ENCODE assay signal across 8 mouse cellular contexts in genomic region chr12:111677882-111678669, GRCm38 (mm10). TPM values are rescaled to one million over a fixed set of nuclear protein-coding genes. Genes with fewer than 3 reads are reported as not detected.
DNase-seq lines count a peak whose midpoint lies in the region; ATAC-seq and TF ChIP-seq lines count a peak whose summit lies in the region.

Gene Trmt61a, plus strand, starts transcription at chr12:111678105.

- 1% methylated on average over 51 of the region's 51 CpGs for WGBS in cerebellum, adult 2 months
- under 1% methylated on average over 51 of the region's 51 CpGs for WGBS in forebrain, postnatal 0 days
- WGBS in lung, postnatal 0 days, result under 1% methylated on average over 51 of the region's 51 CpGs

- H3K27me3 ChIP-seq in cerebellum, adult 2 months (ENCODE audit: control insufficient read depth, insufficient read depth, low read length), result no peaks in the 10 kb centered on the region
- H3K27me3 ChIP-seq in forebrain, postnatal 0 days (ENCODE audit: insufficient read depth, low read length), result no peaks in the 10 kb centered on the region
- H3K27me3 ChIP-seq in lung, postnatal 0 days (replicated peaks; ENCODE audit: insufficient read depth, low read length), result peaks cover 7% of the 10 kb centered on the region; the same call in 1 of the 2 replicates

- no peak for TF ChIP-seq CTCF in cerebellum, adult 2 months (IDR thresholded peaks at IDR 0.05; ENCODE audit: borderline replicate concordance, insufficient read depth, low read depth, low read length)
- no peak for TF ChIP-seq CTCF in forebrain, postnatal 0 days (IDR thresholded peaks at IDR 0.05; ENCODE audit: low read depth)
- no peak for TF ChIP-seq CTCF in layer of hippocampus, adult 2 months (conservative IDR thresholded peaks at IDR 0.05)
- no peak for TF ChIP-seq CTCF in lung, postnatal 0 days (IDR thresholded peaks at IDR 0.05)

- peak within 1 kb of the TSS; percentile 94 for H3K27ac ChIP-seq in cerebellum, adult 2 months (ENCODE audit: insufficient read depth, low read length)
- H3K27ac ChIP-seq in forebrain, postnatal 0 days (ENCODE audit: low read depth, low read length), result peak within 1 kb of the TSS; percentile 88
- peak within 1 kb of the TSS; percentile 100 for H3K27ac ChIP-seq in layer of hippocampus, adult 2 months
- H3K27ac ChIP-seq in lung, postnatal 0 days (ENCODE audit: low read length), result peak within 1 kb of the TSS; percentile 89

- H3K4me2 ChIP-seq in forebrain, postnatal 0 days (ENCODE audit: low read depth), result peak within 1 kb of the TSS; percentile 77
- H3K4me2 ChIP-seq in lung, postnatal 0 days (replicated peaks; ENCODE audit: low read depth, low read length), result peak within 1 kb of the TSS; percentile 96

- DNase-seq in MN1 (ENCODE audit: low spot score), result peak; percentile 92
- peak; percentile 92 for DNase-seq in cerebellum, adult 2 months
- DNase-seq in forebrain, postnatal 0 days, result peak; percentile 96
- peak; percentile 89 to 90 for DNase-seq in heart, postnatal 36 days
- peak; percentile 86 to 90 for DNase-seq in layer of hippocampus, adult 2 months (ENCODE audit: low spot score in 2 of 2)
- peak; percentile 97 for DNase-seq in lung, postnatal 0 days (ENCODE audit: low spot score)
- peak; percentile 69 for DNase-seq in ovary, postnatal 10 days (ENCODE audit: low spot score)
- peak; percentile 93 for DNase-seq in thymus, postnatal 0 days (ENCODE audit: low spot score)

- ATAC-seq in forebrain, postnatal 0 days, result peak; percentile 95
- ATAC-seq in lung, postnatal 0 days, result peak; percentile 93

- H3K4me3 ChIP-seq in cerebellum, adult 2 months (replicated peaks; ENCODE audit: insufficient read depth, low read depth, low read length), result peak within 1 kb of the TSS; percentile 66
- H3K4me3 ChIP-seq in forebrain, postnatal 0 days (ENCODE audit: low read depth, low read length), result peak within 1 kb of the TSS; percentile 63
- peak within 1 kb of the TSS; percentile 94 for H3K4me3 ChIP-seq in layer of hippocampus, adult 2 months
- peak within 1 kb of the TSS; percentile 69 for H3K4me3 ChIP-seq in lung, postnatal 0 days (ENCODE audit: low read depth, low read length)

- peaks cover 14% of the 10 kb centered on the region for H3K36me3 ChIP-seq in forebrain, postnatal 0 days (ENCODE audit: insufficient read depth)
- no peaks in the 10 kb centered on the region for H3K36me3 ChIP-seq in lung, postnatal 0 days (ENCODE audit: insufficient read depth, low read length)

- peak; percentile 90 for TF ChIP-seq POLR2A in cerebellum, adult 2 months (IDR thresholded peaks at IDR 0.05; ENCODE audit: borderline replicate concordance, insufficient read depth, low read length)

- H3K4me1 ChIP-seq in cerebellum, adult 2 months (ENCODE audit: control insufficient read depth, insufficient read depth, low read length), result peaks cover 9% of the 10 kb centered on the region
- H3K4me1 ChIP-seq in forebrain, postnatal 0 days (ENCODE audit: insufficient read depth), result peaks cover 11% of the 10 kb centered on the region
- peaks cover 14% of the 10 kb centered on the region for H3K4me1 ChIP-seq in lung, postnatal 0 days (ENCODE audit: insufficient read depth, low read depth, low read length)

- intact Hi-C loops in heart, postnatal 36 days (cut with DNase I), result loop anchor here (10.0 kb wide), 1 partner anchor 417 kb away; no protein-coding TSS in a partner anchor

- no peaks in the 10 kb centered on the region for H3K9me3 ChIP-seq in forebrain, postnatal 0 days (ENCODE audit: low read length)
- no peaks in the 10 kb centered on the region for H3K9me3 ChIP-seq in lung, postnatal 0 days (ENCODE audit: low read length)

- TF ChIP-seq EP300 in lung, postnatal 0 days (IDR thresholded peaks at IDR 0.05), result no peak

- peak within 1 kb of the TSS; percentile 68 for H3K9ac ChIP-seq in forebrain, postnatal 0 days
- peak within 1 kb of the TSS; percentile 26 for H3K9ac ChIP-seq in lung, postnatal 0 days (replicated peaks; ENCODE audit: low read depth)

RNA-seq across cellular contexts. Expression of gene Trmt61a, which starts in this region (rescaled TPM):
- 14.2 and 14.4 TPM in 2 replicates for polyA plus RNA-seq in cerebellum, adult 2 months (2012; rRNA removed)
- 15.9 and 19.6 TPM in 2 replicates for total RNA-seq in forebrain, postnatal 0 days (2014; rRNA removed)
- polyA plus RNA-seq in forebrain, postnatal 0 days (2015; fragmentation: Nextera tagmentation; extraction: Ambion mirVana), result 8.8 and 10.9 TPM in 2 replicates
- total RNA-seq in heart, postnatal 36 days (2021), result 1 to 10 TPM; 3.8 to 6.6 TPM
- total RNA-seq in layer of hippocampus, adult 2 months (2021), result 10 to 100 TPM; 16.7 to 18.0 TPM
- 4.3 and 4.5 TPM in 2 replicates for polyA plus RNA-seq in lung, postnatal 0 days (2015; fragmentation: Nextera tagmentation; extraction: Ambion mirVana)
- 9.8 and 12.0 TPM in 2 replicates for polyA plus RNA-seq in thymus, postnatal 0 days (2015; fragmentation: Nextera tagmentation; extraction: Ambion mirVana)

Comparison
In these comparisons a context has a peak if more than half of its experiments do, and no peak if none do; other contexts are left out.
1. Peak in every context shown above with its lines: DNase-seq, ATAC-seq, H3K4me3 ChIP-seq and H3K27ac ChIP-seq.